Mouse (Mus musculus) heart, postnatal 4 days (tissue): ENCODE results near the gene Nckap5. TPM values are rescaled to one million over a fixed set of nuclear protein-coding genes. Genes with fewer than 3 reads are reported as not detected.

ENCODE experiments used
- DNase-seq: peaks from one replicate; pipeline ENCODE4 v3.0.0; 2021
- total RNA-seq, 2 experiments: library from RNA; stranded (reverse); gene quantifications; 2 replicates each; pipeline ENCODE4 v1.2.3; 2021

Gene Nckap5
- total RNA-seq, 2 experiments from 2014 or later = 19.1 to 20.4 TPM

GRCm38 (mm10) chr1:126547979-126548378 is 282.6 kb downstream of the Nckap5 start:
- DNase-seq = no peak

- no peak for DNase-seq
These were observed 286.1 kb downstream of the Nckap5 start for GRCm38 (mm10) chr1:126544471-126544870.

DNA sequence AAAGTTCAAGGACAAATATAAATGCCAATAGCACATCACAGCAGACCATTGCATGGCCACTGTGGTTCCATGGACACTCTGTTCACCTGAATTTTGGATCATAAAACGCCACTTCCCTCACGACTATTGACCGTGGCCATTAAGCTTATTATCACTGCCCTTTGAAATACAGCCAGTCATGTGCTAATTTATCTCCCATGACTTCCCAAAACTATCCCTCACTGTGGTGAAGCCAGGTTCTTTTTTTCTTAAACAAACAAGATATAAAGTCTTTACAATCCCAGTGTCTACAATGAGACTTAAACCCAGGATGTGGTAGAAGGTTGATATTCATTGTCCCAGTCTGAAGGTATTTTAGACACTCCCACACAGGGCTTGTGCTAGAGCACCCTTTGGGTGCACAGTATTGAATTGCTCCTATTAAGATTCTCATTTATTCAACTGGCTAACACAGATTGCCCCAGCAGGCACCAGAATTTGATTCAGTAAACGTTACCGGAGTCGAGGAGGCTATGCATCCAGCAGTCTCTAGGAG is 293.3 kb downstream of the Nckap5 start:
- no peak for DNase-seq

- no peak for DNase-seq
These were observed 295.1 kb downstream of the Nckap5 start for GRCm38 (mm10) chr1:126535527-126535926.

DNA sequence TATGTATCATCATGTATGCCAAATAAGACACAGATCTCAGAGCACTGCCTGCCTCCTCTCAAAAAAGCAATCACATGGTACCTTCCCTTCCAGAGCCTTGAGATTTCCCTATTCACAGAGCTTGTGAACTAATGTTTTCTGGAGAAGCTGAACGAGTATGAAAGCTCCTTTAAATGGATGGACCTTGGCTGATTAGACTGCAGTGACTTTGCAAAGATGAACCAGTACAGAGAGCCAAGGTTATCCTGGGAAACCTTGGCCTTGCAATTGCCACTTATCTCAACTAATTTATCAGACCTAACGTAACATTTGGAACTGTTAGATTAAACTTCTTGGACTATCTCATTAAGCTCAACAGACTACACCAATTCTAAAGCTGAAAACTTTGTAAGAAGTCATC is 296.6 kb downstream of the Nckap5 start:
- no peak for DNase-seq

DNA sequence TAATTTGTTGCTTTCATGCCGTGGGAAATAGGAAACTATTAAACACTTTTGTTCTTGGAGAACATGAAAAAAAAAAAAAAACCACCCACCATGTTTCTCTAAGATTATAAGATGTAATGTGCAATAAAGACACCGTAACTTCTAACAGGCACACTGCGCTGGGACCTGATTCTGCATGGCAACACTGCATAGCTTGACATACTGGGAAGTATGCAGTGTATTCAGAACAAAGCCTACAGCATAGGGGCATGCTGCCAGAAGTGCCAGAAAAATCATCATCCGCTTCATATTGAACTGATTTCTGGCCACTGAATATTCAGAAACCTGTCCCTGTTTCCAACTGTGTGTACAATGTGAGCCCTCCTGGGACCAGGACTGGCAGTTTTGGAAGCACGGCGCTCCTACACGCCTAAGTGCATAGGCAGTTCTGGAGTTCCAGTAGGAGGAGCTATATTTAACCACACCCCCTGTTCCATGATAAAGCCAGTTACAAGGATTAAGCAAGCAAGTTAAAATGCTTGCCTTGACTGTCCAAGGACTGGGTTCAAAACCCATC is 302.5 kb downstream of the Nckap5 start:
- DNase-seq = no peak

DNA sequence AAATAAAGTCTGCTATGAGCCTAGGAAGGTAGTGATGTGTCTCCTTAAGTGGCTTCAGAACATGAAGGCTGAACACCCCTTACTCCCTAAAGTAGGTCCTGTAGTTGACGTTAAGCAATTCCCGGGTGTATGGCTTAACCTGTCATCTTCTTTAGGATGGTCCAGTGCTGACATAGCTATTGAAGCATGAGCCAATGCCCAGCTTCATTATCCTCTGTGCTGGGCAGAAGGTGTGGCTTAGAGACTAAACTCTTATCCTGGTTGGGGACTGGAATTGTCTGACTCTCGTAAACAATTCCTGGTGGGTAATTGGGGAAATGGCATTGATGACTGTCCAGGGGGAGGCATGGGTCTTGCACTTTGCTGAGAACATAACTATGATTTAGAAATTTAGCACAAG is 312.5 kb downstream of the Nckap5 start:
- no peak for DNase-seq

DNA sequence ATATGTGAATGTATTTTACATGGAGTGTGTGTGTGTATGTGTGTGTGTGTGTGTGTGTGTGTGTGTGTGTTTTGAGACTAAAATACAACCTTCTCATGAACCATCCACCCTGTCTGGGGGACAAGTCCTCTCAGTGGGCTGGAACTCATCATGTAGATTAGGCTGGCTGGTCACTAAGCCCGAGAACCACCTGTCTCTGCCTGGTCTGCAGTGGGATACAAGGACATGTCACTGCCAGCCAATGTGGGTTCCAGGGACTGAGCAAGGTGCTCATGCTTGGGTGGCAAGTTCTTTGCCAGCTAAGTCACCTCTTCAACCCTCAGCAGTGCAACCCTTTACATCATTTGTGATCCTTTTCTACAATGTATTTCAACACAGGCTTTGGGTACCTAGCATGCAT is 313.2 kb downstream of the Nckap5 start:
- DNase-seq = no peak

GRCm38 (mm10) chr1:126515054-126515756 is 315.4 kb downstream of the Nckap5 start:
- DNase-seq = no peak

- DNase-seq = no peak
These were observed 318.7 kb downstream of the Nckap5 start for GRCm38 (mm10) chr1:126511835-126512445.

DNA sequence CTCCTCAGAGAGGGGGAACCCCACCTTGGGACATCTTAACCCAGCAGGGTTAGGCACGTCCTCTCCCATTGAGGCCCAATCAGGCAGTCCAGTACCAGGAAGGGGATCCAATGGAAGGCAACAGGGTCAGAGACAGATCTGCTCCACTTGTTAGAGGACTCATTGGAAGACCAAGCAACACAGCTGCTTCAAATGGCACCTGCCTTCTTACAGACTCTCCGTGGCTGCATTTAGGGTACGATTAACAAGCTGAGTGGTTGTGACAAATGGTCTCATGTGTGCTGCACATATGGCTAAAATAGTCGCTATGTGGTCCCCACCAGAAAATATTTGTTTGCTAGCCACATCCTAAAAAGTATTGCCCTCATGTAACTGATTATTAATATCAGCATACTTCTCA is 325.9 kb downstream of the Nckap5 start:
- DNase-seq = no peak

- DNase-seq = no peak
These were observed 327.9 kb downstream of the Nckap5 start for GRCm38 (mm10) chr1:126502741-126503140.

- DNase-seq = no peak
These were observed 333.9 kb downstream of the Nckap5 start for GRCm38 (mm10) chr1:126496722-126497121.

GRCm38 (mm10) chr1:126492206-126493071 is 338.2 kb downstream of the Nckap5 start:
- DNase-seq = peak; percentile 37

DNA sequence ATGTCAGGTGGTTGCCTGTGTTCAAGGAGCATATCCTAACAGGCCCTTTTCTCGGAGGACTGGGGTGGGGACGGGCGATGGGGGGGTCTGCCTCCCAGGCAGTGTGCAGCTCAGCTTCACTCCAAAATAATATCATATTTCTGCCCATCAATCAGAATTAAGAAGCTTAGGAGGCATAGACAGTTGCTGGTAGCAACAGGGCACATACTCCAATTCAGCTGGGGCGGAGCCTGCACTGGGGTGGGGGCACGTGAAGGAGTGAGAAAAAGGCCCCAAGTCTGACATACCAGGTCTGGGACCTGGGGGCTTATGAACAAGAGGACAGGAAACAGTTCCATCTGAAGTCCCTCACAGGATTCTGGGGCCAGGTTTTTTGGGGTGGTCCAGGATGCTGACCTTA is 339.2 kb downstream of the Nckap5 start:
- DNase-seq = no peak

GRCm38 (mm10) chr1:126490256-126490655 is 340.3 kb downstream of the Nckap5 start:
- DNase-seq = no peak

GRCm38 (mm10) chr1:126484664-126485087 is 345.9 kb downstream of the Nckap5 start:
- DNase-seq = peak; percentile 70

GRCm38 (mm10) chr1:126483665-126484064 is 346.9 kb downstream of the Nckap5 start:
- no peak for DNase-seq

DNA sequence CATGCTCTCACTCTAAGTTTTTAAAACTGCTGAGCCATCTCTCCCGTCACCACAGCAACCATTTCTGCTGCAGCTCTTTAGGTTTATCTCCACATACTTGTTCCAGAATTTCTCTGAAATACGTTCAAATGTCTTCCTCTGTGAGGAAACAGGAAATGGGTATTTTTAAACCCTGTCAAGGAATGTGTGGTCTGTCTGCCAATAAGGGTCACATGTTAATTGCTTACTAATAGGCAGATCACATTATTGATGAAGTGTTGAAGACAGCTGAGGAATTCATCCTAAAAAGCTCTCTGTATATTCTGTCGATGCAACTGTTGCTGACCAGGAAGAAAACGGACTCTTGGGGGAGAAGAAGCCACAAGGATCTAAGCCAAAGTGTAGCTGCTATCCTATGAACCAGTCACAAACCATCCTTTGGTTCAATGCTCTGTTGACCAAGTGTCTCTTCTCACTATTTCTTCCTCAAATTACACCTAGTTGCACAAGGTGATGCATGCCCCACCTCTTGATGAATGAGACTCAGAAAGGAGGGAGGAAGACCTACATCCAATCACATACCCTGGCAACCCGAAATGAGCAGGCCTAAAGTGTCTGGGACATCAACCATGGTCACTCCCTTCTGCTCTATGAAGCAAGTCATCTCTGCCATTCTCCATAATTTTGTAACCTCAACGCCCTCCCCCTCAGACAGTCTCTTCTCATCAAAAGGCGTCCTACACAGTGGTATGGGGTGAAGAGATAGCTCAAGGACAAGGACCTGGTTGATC is 349.0 kb downstream of the Nckap5 start:
- no peak for DNase-seq

DNA sequence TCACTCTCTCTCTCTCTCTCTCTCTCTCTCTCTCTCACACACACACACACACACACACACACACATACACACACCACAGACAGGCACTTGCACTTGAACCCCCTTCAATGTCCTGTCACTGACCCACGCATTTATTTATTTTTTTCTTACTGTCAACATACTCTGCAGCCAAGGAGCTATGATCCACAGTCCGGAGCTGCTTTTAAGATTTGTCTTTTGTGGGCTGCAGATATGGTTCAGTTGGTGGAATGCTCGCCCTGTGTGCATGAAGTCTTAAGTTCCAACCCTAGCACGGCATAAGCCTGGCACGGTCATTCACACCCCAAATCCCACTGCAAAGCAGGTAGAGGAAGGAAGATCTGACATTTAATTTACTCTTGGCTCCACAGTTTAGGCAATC is 357.6 kb downstream of the Nckap5 start:
- DNase-seq = no peak

- DNase-seq = no peak
These were observed 359.2 kb downstream of the Nckap5 start for GRCm38 (mm10) chr1:126471419-126471818.

- DNase-seq = no peak
These were observed 359.7 kb downstream of the Nckap5 start for GRCm38 (mm10) chr1:126470883-126471282.
